Mouse (Mus musculus) frontal cortex, postnatal 36 days (tissue): ENCODE data around the gene Sparc.

Experiments used
- DNase-seq, 2 experiments: peaks; one replicate each; pipeline ENCODE4 v3.0.0; 2022; ENCODE audit warnings: low spot score in 2 of 2

The Sparc gene

DNA sequence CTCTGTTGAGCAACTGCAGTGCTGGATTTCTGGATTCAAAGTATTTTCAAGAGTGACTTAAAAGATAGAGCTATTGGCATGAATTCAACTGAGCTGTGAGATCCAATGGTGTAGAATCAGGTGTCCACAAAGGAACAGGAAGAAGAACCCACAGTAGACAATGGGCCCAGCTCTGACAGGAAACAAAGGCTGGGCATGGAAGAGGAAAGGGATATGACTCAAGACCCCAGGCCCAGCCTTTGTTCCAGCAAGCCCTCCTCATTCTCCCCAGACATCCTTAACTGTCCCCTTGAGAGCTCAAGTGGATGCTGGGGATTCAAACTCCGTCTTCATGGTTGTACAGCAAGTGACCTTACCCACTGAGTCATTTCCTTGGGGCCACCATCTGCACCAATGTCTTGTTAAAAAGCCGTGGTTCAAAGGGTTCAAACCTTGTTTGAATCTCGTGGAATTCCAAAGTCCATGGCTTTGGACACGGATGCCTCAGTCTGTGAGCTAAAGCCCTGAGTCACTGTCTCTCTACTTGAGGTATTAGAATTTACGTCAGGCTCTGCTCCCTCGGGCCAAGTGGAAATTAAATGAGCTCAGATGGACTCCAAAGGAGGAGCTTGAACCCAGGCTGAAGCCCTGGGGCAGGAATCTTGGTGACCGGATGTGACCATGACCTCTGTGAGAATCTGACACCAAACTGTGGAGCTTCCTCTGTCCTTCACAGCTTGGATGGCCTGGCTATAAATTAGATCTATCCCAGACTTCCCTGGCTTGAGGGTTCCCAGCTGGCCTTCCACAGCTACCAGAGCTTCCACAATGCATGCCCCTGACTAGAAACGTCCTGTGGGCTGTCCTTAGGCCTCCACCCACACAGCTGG is 17.1 kb downstream of the Sparc start:
- DNase-seq: no peak

DNA sequence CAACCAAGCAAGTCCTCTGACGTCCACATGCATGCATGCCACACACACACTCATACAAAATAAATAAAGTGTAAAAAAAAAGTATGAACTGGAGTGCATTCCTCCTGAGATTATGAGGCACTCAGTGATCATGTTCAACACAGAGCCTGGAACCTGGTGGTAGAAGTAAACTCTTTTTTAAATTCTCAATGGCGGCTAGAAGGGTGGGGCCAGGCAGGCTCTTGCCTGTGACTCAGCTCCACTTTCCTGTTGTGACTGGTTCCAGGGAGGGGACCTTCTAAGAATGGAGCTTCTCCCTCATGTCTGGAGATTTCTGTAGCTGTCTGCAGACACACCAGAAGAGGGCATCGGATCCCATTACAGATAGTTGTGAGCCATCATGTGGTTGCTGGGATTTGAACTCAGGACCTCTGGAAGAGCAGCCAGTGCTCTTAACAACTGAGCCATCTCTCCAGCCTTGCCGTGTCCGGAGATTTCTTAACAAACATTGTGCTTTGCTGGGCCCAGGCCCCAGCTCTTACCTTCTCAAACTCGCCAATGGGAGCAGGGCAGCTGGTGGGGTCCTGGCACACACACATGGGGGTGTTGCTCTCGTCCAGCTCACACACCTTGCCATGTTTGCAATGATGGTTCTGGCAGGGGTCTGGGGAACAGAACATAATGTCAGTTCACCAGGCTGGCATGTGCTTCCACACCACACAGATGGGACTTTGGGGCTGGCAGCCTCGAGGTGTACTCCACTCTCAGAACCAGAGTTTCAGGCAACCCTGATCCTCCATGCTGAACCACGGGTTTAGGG is 18.1 kb downstream of the Sparc start:
- no peak for DNase-seq

DNA sequence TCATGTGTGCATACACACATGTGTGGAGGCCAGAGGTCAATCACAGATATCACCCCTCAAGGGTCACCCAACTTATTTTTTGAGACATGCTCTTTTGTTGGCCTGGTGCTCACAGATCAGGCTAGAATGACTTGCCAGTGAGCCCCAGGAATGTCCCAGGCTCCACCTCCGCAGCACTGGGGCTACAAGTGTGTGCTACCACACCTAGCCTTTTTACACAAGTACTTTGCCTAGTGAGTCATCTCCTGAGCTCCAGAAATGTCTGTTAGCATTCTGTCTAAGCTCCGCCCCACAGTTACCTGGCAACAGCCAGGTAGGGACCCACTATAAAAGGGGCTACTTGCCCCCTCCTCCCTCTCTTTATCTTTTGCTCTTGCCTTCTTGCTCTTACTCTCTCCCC is 22.1 kb downstream of the Sparc start:
- DNase-seq: no peak

DNA sequence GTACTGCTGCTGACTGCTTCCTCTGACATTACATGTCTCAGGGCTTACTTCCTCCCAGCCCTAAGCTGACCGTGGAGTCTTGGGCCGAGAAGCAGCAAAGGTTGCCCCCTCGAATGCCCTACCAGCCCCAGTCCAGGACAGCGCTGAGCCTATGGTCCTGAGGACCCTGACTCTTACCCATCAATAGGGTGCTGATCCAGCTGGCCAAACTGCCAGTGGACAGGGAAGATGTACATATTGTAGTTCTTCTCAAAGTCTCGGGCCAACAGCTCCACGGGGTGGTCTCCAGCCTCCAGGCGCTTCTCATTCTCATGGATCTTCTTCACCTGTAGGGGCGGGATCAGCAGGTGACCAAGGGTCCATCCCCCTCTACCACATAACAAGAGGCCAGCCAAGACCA is 24.6 kb downstream of the Sparc start:
- DNase-seq: no peak

- DNase-seq: no peak
These were observed 25.5 kb downstream of the Sparc start for GRCm38 (mm10) chr11:55397441-55397840.

- no peak for DNase-seq
These were observed 25.9 kb downstream of the Sparc start for GRCm38 (mm10) chr11:55397036-55397435.

DNA sequence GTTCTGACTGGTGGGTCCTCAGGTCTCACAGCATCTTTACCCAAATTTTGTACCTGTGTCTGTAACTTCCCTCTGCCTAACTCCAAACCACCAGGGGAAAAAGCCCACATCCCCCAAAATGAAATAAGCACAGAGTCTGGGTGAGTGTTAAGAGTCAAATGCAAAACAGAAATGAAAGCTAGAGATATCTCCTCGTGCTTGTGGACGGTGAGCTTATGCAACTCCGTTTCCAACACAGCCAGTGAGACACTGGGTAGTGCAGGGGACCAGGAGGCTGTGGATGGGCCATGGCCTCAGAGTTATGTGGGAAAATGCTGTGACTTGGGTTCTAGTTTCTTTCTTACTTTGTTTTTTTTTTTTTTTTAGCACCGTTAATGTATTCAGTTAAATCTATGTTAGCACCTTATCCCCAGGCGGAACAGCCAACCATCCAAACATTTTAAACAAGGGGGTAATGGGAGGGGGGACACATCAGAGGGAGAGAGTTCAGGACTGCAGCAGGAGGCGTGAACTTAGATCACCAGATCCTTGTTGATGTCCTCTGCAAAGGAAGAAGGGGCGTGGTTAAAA is 27.8 kb downstream of the Sparc start:
- no peak for DNase-seq

GRCm38 (mm10) chr11:55394592-55394991 is 28.4 kb downstream of the Sparc start:
- no peak for DNase-seq

GRCm38 (mm10) chr11:55392474-55392873 is 30.5 kb downstream of the Sparc start:
- no peak for DNase-seq

DNA sequence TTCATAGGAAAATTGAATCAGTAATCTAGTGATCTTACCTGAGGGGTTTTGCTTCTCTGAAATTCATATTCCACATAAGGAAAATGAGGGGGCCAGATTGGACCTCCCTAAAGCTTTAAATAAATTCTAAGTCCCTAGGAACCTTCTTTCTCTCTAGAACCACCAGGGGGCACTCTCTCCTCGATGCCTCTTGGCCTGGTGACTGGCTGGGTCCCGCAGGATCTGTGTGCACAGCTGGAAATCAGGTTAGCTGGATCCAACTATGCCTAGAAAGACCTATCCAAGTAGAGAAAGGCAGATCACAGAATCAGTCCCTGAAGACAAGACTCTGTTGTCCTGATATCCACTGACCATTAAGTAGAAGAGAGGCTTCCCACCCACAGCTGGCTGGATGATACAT is 33.2 kb downstream of the Sparc start:
- peak; percentile 21 to 63 for DNase-seq

- no peak for DNase-seq
These were observed 35.4 kb downstream of the Sparc start for GRCm38 (mm10) chr11:55387576-55387975.

GRCm38 (mm10) chr11:55386424-55387063 is 36.4 kb downstream of the Sparc start:
- DNase-seq: peak; percentile 90 to 91

- no peak for DNase-seq
These were observed 39.4 kb downstream of the Sparc start for GRCm38 (mm10) chr11:55383463-55384045.

GRCm38 (mm10) chr11:55380908-55381307 is 42.1 kb downstream of the Sparc start:
- no peak for DNase-seq

GRCm38 (mm10) chr11:55378371-55378770 is 44.6 kb downstream of the Sparc start:
- peak; percentile 68 to 80 for DNase-seq

DNA sequence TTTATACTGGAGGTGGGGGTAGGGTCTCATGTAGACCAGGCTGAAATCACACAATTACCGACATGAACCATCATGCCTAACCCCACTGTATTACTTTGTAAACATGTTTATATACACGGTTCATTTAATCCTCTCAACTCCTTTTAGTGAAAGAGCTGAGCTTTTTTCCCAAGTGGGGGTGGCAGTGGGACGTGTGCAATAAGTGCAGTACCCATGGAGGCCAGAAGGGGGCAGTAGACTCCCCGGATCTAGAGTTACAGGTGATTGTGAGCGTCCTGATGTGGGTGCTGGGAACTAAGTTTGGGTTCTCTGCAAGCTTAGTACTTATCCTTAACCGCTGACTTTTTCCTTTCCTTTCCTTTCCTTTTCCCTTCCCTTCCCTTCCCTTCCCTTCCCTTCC is 49.1 kb downstream of the Sparc start:
- DNase-seq: no peak

GRCm38 (mm10) chr11:55373373-55373772 is 49.6 kb downstream of the Sparc start:
- DNase-seq: no peak

DNA sequence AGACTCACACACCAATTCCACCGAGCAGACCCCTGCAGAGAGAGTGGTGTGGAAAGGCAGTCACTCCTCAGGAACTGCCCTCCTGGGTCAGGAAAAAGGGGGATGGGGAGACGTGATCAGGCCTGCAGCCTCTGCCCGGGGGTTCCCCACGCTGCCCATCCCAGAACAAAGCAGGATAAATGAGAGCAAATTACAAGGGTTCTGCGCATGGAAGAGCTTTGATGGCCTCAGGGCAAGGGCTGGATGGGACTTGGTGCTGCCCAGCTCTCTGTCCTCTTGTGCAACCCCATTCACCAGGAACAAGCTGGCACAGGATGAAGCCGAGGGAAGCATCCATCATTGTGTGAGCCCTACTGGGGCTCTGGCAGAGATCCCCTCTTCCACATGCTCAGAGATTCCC is 51.0 kb downstream of the Sparc start:
- DNase-seq: no peak

DNA sequence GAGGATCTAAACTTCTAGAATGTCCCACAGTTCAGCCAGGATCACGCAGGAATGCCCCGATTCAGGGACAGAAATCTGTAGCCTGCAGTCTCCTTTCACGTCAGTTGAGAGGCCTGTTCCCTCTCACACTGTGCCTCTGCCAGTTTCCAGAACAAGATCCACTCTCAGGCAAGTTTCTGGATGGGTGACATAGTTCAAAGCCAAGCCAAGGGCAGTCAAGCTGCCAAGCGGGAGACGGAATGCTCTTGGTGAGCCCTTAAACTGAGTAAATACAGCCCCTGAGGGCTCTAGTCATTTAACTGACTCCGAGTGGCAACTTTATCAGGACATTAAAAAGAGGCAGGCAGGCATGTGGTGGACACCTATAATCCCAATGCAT is 53.9 kb downstream of the Sparc start:
- no peak for DNase-seq

- DNase-seq: no peak
These were observed 54.4 kb downstream of the Sparc start for GRCm38 (mm10) chr11:55368388-55369092.

DNA sequence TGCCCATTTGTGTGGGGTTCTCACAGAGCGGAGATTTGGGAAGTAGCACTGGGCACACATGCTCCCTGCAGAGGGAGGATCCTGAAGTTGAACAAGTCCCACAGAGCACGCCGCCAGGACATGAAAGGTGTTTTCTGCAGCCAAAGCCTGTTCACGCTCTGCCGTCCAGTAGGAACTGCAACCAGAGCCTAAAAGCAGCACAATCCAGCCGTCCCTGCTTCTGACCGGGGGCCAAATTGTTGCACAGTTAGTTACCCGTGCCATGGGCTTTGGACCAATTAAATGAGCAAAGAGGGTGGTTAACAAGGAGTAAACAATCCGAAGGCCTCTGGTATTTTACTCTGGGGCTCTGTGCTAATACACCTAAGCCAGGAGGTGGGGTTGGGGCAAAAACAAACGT is 55.2 kb downstream of the Sparc start:
- DNase-seq: no peak
